Mouse (Mus musculus): Measurements from ENCODE around the gene Foxo1.

The Foxo1 gene

DNA sequence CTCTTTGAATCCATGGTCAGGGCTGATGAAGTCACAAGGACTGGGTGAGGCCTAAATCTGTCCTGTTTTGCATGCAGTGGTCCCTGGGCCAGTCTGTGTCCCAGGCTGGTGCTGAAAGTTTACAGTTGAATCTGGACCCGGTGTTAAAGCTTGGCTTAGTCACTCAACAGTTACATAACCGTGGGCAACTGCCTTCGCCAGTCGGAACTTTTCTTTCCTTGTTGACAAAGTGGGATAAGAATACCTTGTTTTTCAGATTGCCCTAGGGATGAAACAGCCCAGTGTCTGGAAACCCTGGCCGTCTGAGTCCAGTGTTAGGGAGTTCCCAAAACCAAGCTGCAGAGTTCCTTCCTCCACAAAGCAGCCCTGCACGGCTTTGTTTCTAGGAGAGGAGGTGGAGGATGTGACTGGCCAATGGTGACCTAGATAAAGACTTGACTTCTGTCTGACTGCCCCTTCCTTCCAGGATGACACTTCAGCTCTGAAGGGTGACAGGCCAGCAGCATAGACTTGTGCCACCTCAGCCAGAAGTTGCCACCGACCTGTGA, 101.8 kb downstream of the Foxo1 start:
- no peak for DNase-seq

DNA sequence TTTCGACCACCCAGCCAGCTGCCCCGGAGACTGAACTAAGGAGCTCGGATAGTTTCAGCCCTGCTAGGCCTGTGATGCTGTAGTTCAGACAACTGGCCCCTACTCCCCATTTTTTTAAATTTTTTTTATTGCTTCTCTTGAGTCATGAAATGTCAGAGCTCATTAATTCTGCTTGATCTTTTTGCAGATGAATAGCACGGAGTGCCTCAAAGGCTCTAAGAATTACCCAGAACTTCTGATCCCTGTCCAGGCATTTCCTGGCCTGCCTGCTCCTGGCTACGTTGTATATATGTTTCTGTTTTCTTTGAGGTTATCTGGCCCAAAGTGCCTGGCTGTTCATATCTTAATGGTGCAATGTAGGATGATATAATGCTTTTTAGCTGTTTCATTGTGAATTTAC, 108.8 kb downstream of the Foxo1 start:
- DNase-seq, result no peak

DNA sequence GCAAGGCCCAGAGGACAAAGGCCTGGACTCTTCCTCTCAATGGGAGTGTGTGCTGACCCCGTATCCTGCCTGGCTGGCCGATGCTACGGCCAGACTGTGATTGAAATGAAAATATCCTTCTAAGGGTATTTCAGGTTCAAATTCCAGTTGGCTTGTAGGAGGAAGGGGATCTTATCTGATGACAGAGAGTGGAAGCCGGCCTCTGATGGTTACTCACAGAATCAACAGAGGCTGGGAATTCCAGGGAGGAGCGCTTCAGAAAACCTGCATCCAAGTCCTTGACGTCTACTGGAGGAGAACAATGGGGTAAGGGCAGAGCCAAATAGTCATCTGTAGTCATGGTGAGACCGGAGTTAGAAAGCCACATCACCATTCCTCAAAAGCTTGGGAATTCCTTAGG, 115.2 kb downstream of the Foxo1 start:
- peak in 1 of 2 experiments; percentile 28 for DNase-seq

GRCm38 (mm10) chr3:52386343-52386742, 118.2 kb downstream of the Foxo1 start:
- DNase-seq, result no peak

DNA sequence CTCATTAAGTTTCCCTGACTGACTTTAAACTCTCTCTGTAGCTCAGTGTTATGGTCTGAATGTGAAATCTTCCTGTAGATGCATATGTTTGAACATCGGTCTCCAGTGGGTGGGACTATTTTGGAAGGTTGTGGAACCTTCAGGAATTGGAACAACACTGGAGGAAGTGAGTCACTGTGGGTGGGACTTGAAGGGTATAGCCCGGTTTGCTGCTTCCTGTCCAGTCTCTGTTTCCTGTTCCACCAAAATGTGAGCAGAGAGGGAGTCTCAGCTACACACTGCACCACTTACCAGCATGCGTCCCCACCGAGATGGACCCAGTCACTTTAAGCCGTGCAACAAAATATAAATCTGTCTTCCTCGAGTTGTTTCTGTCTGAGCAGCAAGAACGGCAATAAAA, 122.2 kb downstream of the Foxo1 start:
- DNase-seq, result no peak

GRCm38 (mm10) chr3:52390766-52391665, 122.9 kb downstream of the Foxo1 start:
- DNase-seq, result no peak

GRCm38 (mm10) chr3:52391897-52392296, 123.8 kb downstream of the Foxo1 start:
- DNase-seq, result no peak

GRCm38 (mm10) chr3:52392521-52392920, 124.4 kb downstream of the Foxo1 start:
- no peak for DNase-seq

- no peak for DNase-seq
Observed at GRCm38 (mm10) chr3:52393171-52393570, 125.0 kb downstream of the Foxo1 start.

DNA sequence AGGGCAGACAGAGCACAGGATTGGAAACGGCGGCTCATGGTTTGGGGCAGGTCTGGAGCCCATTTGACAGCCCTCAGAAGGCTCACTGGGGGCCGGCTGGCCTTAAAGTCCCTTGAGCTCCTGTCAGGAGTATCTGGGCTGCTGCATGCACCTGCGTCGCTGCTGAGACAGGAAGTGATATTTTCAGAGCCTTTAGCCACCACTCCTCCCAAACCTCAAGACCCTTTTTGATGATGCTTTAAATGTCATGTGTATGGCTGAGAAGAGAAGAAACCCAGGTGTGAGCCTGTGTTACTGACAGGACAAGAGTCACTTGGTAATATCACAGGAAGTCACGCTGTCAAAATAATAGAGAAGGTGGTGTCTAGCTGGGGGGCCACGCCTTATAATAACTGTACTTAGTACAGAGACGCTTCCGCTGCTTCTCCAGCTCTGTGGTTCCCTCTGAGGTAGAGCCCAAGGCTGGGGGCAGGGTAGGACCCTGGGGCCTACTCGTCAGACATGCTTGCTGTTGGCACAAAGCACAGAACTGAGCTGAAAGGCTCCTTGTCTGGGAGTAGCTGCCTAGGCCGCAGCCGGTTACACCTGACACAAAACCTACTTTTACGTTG, 128.1 kb downstream of the Foxo1 start:
- DNase-seq, result peak in 1 of 2 experiments; percentile 16

DNA sequence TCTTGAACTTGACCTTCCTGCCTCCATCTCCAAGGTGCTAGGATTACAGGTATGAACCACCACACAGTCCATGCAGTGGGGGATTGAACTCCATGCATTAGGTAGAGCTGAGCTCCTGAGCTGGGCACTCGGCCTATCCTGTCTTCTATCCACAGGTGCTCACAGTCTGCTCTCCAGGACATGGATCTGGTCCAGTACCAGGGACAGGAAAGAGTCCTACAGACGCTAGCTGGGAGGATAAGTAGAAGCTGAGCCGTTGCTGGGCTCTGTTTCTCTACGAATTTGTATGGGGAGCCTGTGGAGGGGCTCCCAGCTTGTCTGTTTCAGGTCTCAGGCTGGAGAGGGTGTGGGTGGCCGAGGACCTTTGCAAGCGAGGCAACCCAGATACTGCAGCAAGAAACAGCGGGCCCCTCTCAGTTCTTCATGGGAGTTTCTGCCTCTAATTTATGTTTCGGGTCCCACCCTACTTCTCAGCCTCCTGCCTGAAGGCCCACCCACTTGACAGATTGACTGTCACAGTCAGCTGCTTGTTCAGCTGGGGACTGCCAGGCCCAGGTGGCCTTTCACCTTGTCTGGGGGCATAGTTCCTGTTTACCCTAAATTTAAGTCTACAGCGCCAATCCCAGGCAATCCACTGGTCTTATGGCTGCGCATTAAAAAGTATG, 128.9 kb downstream of the Foxo1 start:
- DNase-seq, result peak in 1 of 2 experiments; percentile 29

DNA sequence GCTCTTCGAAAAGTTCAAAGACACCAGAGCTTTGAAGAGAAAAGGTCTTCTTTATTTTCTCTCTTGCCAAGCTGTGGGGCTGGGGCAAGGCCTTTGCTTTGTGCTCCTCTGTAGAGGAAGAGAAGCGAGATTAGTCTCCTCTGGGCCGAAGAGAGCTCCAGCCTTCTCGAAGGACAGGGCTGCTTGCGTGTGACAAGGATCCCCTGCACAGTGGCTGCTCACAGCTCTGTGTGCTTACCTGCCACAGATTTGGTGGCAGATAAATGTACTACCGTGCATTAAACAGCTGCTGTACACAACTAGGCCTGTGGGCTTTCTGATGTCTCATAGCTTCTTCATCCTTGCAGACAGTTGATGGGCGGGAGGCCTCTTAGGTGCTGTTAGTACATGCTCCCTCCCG, 129.8 kb downstream of the Foxo1 start:
- DNase-seq, result no peak

- no peak for DNase-seq
Observed at GRCm38 (mm10) chr3:52400284-52401161, 132.4 kb downstream of the Foxo1 start.

DNA sequence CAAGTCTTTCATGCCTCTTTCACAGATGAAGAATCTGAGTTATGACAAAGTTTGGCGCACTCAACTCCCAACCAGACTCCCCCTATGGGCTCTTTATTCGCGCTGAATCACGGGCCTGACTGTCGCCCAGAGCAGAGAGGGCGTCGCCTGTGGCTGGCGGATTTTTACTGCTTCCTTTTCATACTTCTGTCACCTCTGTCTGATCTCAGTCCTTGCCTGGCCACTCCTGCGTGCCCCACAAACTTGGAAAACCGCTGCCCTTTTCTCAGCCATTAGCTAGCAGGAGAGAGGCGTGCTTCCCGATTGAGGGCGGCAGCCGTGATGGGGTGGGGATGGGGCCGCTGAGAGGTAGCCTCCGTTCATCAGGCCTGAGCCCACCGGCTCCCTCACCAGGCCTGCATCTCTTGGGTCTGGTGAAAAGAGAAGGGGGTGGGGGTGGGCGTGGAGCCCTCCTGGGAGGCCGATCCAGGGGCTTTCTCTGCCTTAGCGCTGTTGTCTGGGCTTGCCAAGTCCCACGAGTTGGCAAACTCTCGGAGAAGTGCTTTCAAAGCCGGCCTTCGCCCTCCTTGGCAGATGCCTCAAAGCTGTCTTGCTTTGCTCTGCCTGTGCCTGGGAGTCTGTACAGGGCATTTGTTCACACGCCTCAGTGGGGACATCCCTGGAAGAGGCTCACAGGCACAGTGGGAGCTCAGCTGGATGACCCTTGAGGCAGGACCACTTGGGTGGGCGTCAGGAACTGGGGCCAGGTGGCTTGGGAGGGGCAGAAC, 133.2 kb downstream of the Foxo1 start:
- DNase-seq, result peak; percentile 45 to 67

All from lung, postnatal 4 days (tissue).